Mouse (Mus musculus) bone marrow, adult 2 months (tissue): ENCODE data around the gene Ncstn.

Experiments used
- CTCF ChIP-seq: fragments of 200-500 bp; IDR thresholded peaks from 2 replicates; pipeline ENCODE4 v1.5.1; 2011; ENCODE audit warnings: low read length, control low read depth; ENCODE audit not compliant: control insufficient read depth, insufficient read depth
- POLR2A ChIP-seq: fragments of 200-500 bp; IDR thresholded peaks from 2 replicates; pipeline ENCODE4 v1.6.1; 2011; ENCODE audit warnings: low read depth, mild to moderate bottlenecking, control low read depth, low read length, borderline replicate concordance; ENCODE audit not compliant: control insufficient read depth

GRCm38 (mm10) chr1:172027010-172027808 is 55.4 kb downstream of the Ncstn start:
- no peak; the same call in 1 of the 2 replicates for TF ChIP-seq POLR2A
- no peak for TF ChIP-seq CTCF
